Mouse (Mus musculus) limb, embryonic 14.5 days (tissue): ENCODE results near the gene Zcchc8. TPM values are rescaled to one million over a fixed set of nuclear protein-coding genes. Genes with fewer than 3 reads are reported as not detected.

ENCODE experiments used
- ATAC-seq: fragments of 200-750 bp; cut with Nextera tagmentation; 2 replicates; pipeline ENCODE4 v1.8.0; 2017; ENCODE audit warnings: low read depth, moderate number of reproducible peaks, moderate TSS enrichment; ENCODE audit not compliant: low FRiP score
- DNase-seq: peaks from one replicate; pipeline ENCODE4 v3.0.0-alpha.2; 2015; ENCODE audit warnings: low spot score
- H3K27ac ChIP-seq: fragments of 300-500 bp; sonication (generic); replicated peaks from 2 replicates; pipeline ENCODE4 v1.5.1; 2014; ENCODE audit warnings: low read depth, mild to moderate bottlenecking, low read length, moderate library complexity, mixed read lengths
- H3K27me3 ChIP-seq: fragments of 300-500 bp; sonication (generic); 2 replicates; pipeline ENCODE4 v1.6.1; 2014; ENCODE audit warnings: low read length, mixed read lengths; ENCODE audit not compliant: control insufficient read depth, insufficient read depth
- H3K36me3 ChIP-seq: fragments of 300-500 bp; sonication (generic); 2 replicates; pipeline ENCODE4 v1.6.1; 2014; ENCODE audit warnings: mild to moderate bottlenecking, low read length, moderate library complexity, mixed read lengths; ENCODE audit not compliant: control insufficient read depth, insufficient read depth
- H3K4me1 ChIP-seq: fragments of 300-500 bp; sonication (generic); 2 replicates; pipeline ENCODE4 v1.6.1; 2014; ENCODE audit warnings: antibody characterized with exemption, low read length, mixed read lengths; ENCODE audit not compliant: control insufficient read depth, insufficient read depth
- H3K4me2 ChIP-seq: fragments of 300-500 bp; sonication (generic); replicated peaks from 2 replicates; pipeline ENCODE4 v1.6.1; 2014; ENCODE audit warnings: low read depth, mild to moderate bottlenecking, low read length, moderate library complexity; ENCODE audit not compliant: severe bottlenecking
- H3K4me3 ChIP-seq: fragments of 300-500 bp; sonication (generic); replicated peaks from 2 replicates; pipeline ENCODE4 v1.5.1; 2014; ENCODE audit warnings: low read length
- H3K9ac ChIP-seq: fragments of 300-500 bp; sonication (generic); 2 replicates; pipeline ENCODE4 v1.6.1; 2014; ENCODE audit warnings: mild to moderate bottlenecking, low read depth, low read length, moderate library complexity; ENCODE audit not compliant: severe bottlenecking
- H3K9me3 ChIP-seq: fragments of 300-500 bp; sonication (generic); 2 replicates; pipeline ENCODE4 v1.6.1; 2016; ENCODE audit warnings: low read length; ENCODE audit not compliant: control insufficient read depth
- POLR2A ChIP-seq: fragments of 200-500 bp; IDR thresholded peaks from 2 replicates; pipeline ENCODE4 v1.8.0; 2012; ENCODE audit warnings: inconsistent platforms, mild to moderate bottlenecking, moderate library complexity, borderline replicate concordance; ENCODE audit not compliant: insufficient read depth, insufficient read length; ENCODE audit errors: extremely low read depth
- WGBS: fragments of 180-500 bp; shearing (Covaris S2); extraction: QIAGEN DNeasy Blood & Tissue Kit; methylation state at CpG from one replicate; pipeline ENCODE4 v1.1.7; 2014; 5-methylcytosine and 5-hydroxymethylcytosine counted together
- polyA plus RNA-seq, 2 experiments: library from polyadenylated mRNA; depleted of rRNA in 1 of 2; stranded (reverse) in 1 of 2; unstranded in 1 of 2; fragments of >200 nt; fragmentation: Nextera tagmentation in 1 of 2; extraction: Ambion mirVana in 1 of 2; gene quantifications; 2 replicates each; pipeline versions ENCODE4 v1.2.1 to v1.2.3; 2012 to 2014

Zcchc8 gene
- polyA plus RNA-seq, 2 experiments = 70.9 to 84.5 TPM

DNA sequence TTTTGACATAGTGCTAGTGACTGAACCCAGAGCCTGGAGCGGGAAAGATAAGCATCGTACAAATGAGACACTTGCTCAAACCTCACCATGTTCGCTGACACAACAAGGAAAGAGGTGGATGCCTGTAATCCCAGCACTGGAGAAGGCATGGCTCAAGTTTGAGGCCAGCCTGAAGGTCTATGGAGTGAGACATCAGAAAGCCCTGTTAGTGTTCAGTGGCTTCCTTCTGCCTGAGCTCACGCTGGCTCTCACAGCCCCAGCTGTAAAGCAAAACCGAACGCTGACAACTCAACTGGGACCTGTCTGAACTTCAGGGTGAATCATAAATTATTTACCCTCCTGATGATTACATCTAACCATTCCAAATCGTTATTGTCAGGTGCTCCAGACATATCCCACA lies 54.9 kb downstream of the Zcchc8 start:
- 85% methylated on average over 7 of the region's 7 CpGs for WGBS
- TF ChIP-seq POLR2A = no peak
- H3K9me3 ChIP-seq = no peaks in the 10 kb centered on the region
- H3K36me3 ChIP-seq = no peaks in the 10 kb centered on the region
- H3K4me1 ChIP-seq = peaks cover 13% of the 10 kb centered on the region; the same call in 1 of the 2 replicates
- H3K4me3 ChIP-seq = no peak overlapping the region
- H3K27ac ChIP-seq = no peak overlapping the region
- DNase-seq = no peak
- no peak overlapping the region for H3K9ac ChIP-seq
- no peak overlapping the region for H3K4me2 ChIP-seq
- H3K27me3 ChIP-seq = no peaks in the 10 kb centered on the region
- no peak for ATAC-seq

- no peak for ATAC-seq
- 44% methylated on average over 7 of the region's 7 CpGs for WGBS
Measured at GRCm38 (mm10) chr5:123664329-123664728, 56.6 kb downstream of the Zcchc8 start.

DNA sequence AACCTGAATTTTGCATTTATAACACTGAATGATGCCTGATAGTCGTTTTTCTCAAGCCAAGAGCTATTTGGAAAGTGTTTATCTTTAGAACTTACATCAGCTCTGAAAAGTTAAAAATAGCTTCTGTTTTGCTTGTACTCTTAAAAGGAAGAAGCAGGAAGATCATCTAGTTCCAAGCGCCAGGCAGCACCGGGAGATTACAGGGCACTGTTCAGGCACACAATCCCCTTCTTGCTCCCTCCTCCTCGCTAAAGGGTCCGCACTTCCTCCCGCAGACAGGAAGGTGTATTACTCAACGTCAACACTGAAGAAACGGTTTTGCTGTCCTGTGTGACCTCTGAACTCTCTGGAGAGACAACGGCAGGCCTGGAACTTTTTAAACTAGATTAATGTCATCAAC lies 58.8 kb downstream of the Zcchc8 start:
- Histone ChIP-seq H3K4me1 (peaks cover 3% of the 10 kb centered on the region; the same call in 1 of the 2 replicates), H3K27me3 (no peaks in the 10 kb centered on the region), H3K27ac (no peak overlapping the region), H3K9me3 (no peaks in the 10 kb centered on the region), H3K4me3 (no peak overlapping the region), H3K36me3 (no peaks in the 10 kb centered on the region), H3K4me2 (no peak overlapping the region), H3K9ac (no peak overlapping the region)
- TF ChIP-seq POLR2A = no peak
- DNase-seq = no peak
- 59% methylated on average over 9 of the region's 9 CpGs for WGBS
- ATAC-seq = no peak

More at GRCm38 (mm10) chr5:123664329-123664728, 56.6 kb downstream of the Zcchc8 start:
- no peak for TF ChIP-seq POLR2A
- DNase-seq = no peak
- H3K4me3 ChIP-seq = no peak overlapping the region
- no peak overlapping the region for H3K9ac ChIP-seq
- H3K4me2 ChIP-seq = no peak overlapping the region
- H3K9me3 ChIP-seq = no peaks in the 10 kb centered on the region
- no peak overlapping the region for H3K27ac ChIP-seq
- no peaks in the 10 kb centered on the region for H3K36me3 ChIP-seq
- no peaks in the 10 kb centered on the region for H3K27me3 ChIP-seq
- peaks cover 3% of the 10 kb centered on the region; the same call in 1 of the 2 replicates for H3K4me1 ChIP-seq

DNA sequence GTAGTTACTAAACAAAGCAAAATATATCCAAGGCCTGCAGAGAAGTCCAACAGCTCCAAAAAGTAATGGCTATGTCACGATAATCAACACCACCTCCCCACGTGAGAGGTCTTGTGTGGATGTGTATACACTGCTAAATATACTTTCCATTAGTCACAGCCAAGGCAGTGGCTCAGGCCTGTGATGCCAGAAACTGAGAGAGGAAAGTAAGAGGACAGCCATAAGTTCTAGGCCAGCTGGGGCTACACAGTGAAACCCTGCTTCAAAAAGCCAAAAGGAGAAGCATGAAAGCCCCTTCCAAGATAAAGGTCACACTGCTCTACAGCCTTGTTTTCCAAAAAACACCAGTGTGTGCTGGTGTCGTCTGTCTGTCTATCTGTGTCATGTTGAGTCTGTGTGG lies 59.3 kb downstream of the Zcchc8 start:
- H3K4me1 ChIP-seq = peaks cover 3% of the 10 kb centered on the region; the same call in 1 of the 2 replicates
- TF ChIP-seq POLR2A = no peak
- DNase-seq (no peak), ATAC-seq (no peak)
- H3K9me3 ChIP-seq = no peaks in the 10 kb centered on the region
- H3K36me3 ChIP-seq = no peaks in the 10 kb centered on the region
- no peak overlapping the region for H3K27ac ChIP-seq
- no peak overlapping the region for H3K9ac ChIP-seq
- no peaks in the 10 kb centered on the region for H3K27me3 ChIP-seq
- no peak overlapping the region for H3K4me3 ChIP-seq
- WGBS = 76% methylated on average over 3 of the region's 3 CpGs
- H3K4me2 ChIP-seq = no peak overlapping the region

DNA sequence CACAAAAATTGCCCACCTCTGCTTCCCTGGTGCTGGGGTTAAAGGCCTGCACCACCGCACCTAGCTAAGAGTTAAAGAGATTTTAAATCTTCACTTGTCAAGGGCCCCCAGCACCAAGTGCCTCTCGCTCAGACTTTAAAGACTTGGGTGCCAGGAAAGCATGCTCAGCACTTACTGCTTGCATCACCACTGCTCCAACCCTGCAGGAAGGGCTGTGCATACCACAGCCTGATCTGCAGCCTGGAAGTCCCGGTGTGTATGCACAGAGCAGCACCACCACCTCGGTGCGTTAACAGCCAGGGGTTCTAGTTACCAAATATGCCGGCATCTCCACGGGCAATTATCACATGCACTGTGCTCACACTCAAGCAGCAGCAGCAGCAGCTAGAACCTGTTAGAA lies 63.2 kb downstream of the Zcchc8 start:
- Histone ChIP-seq H3K4me3 (no peak overlapping the region), H3K9me3 (no peaks in the 10 kb centered on the region), H3K4me1 (no peaks in the 10 kb centered on the region), H3K36me3 (peaks cover 20% of the 10 kb centered on the region), H3K9ac (no peak overlapping the region), H3K27ac (no peak overlapping the region), H3K4me2 (no peak overlapping the region), H3K27me3 (no peaks in the 10 kb centered on the region)
- 38% methylated on average over 7 of the region's 7 CpGs for WGBS
- no peak for DNase-seq
- ATAC-seq = no peak
- no peak for TF ChIP-seq POLR2A

- Histone ChIP-seq H3K27me3 (no peaks in the 10 kb centered on the region), H3K9ac (no peak overlapping the region), H3K4me3 (no peak overlapping the region), H3K27ac (no peak overlapping the region), H3K9me3 (no peaks in the 10 kb centered on the region), H3K4me1 (no peaks in the 10 kb centered on the region), H3K36me3 (peaks cover 26% of the 10 kb centered on the region), H3K4me2 (no peak overlapping the region)
- TF ChIP-seq POLR2A = no peak
- 83% methylated on average over 5 of the region's 5 CpGs for WGBS
- ATAC-seq (no peak), DNase-seq (no peak)
Measured at GRCm38 (mm10) chr5:123654937-123655336, 66.0 kb downstream of the Zcchc8 start.
